Mouse (Mus musculus) MEL (cell line): ENCODE measurements around the gene Kcne2.

Experiments used
- CTCF ChIP-seq, 3 experiments: IDR thresholded peaks in 2 of 3; conservative IDR thresholded peaks in 1 of 3; 2 replicates each; pipeline ENCODE4 v1.5.1; 2011 to 2012; ENCODE audit warnings: low read length in 3 of 3, low read depth in 2 of 3, mild to moderate bottlenecking in 2 of 3, improper control_type of control experiment in 1 of 3, inconsistent platforms in 1 of 3, mixed read lengths in 1 of 3, moderate library complexity in 1 of 3; ENCODE audit not compliant: control insufficient read depth in 1 of 3, insufficient read depth in 1 of 3, poor library complexity in 1 of 3, severe bottlenecking in 1 of 3
- HCFC1 ChIP-seq: IDR thresholded peaks from 2 replicates; pipeline ENCODE4 v1.6.1; 2012; ENCODE audit warnings: low read depth, mild to moderate bottlenecking, inconsistent platforms, low read length, improper control_type of control experiment, moderate library complexity
- KAT2A ChIP-seq: conservative IDR thresholded peaks from 2 replicates; pipeline ENCODE4 v1.6.1; 2012; ENCODE audit warnings: low read depth, low read length, improper control_type of control experiment, inconsistent platforms
- POLR2A ChIP-seq, 2 experiments: IDR thresholded peaks; 2 replicates each; pipeline ENCODE4 v1.6.1; 2011 to 2012; ENCODE audit warnings: low read length in 2 of 2, mild to moderate bottlenecking in 2 of 2, control low read depth in 1 of 2, improper control_type of control experiment in 1 of 2, low read depth in 1 of 2, moderate library complexity in 1 of 2; ENCODE audit not compliant: control insufficient read depth in 1 of 2, insufficient read depth in 1 of 2, poor library complexity in 1 of 2
- TBP ChIP-seq: IDR thresholded peaks from 2 replicates; pipeline ENCODE4 v1.8.0; 2011; ENCODE audit warnings: low read depth, low read length, improper control_type of control experiment
- ZC3H11A ChIP-seq: IDR thresholded peaks from 2 replicates; pipeline ENCODE4 v1.6.1; 2012; ENCODE audit warnings: low read depth, mild to moderate bottlenecking, inconsistent platforms, low read length, improper control_type of control experiment

DNA sequence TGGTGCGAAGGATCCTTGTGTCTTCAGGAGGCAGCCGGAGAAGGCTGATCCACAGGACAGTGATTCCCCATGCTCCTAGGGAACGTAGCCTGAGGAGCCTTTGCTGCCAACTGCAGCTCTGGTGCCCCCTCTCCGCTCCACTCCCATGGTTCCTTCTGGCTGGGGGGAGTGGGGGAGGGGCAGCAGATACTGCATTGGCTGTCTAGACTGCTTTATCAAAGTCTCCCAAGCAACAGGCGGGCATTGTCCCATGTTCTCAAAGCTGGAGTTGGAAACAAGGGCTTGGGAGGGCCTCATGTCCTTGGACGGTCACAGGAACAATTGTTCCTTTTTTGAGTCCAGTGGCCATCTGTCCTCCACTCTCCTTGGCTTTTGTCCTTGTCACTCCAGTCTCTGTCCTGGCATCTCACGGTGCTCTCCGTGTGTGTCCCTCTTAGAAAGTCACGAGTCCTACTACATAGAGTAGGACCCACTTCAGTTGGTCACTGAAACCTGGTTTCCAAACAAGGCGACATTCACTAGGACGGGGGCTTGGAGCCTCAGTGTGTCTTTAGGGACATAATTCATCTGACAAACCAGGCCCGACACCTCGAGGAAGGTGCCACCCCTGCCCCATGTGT lies 54.2 kb downstream of the Kcne2 start:
- TF ChIP-seq POLR2A (IDR thresholded peaks at IDR 0.05; ENCODE audit: control insufficient read depth in 1 of 2, insufficient read depth in 1 of 2, low read depth in 1 of 2, low read length in 2 of 2, poor library complexity in 1 of 2) (no peak), CTCF (IDR thresholded peaks at IDR 0.05 in 2 of 3, conservative IDR thresholded peaks at IDR 0.05 in 1 of 3; ENCODE audit: control insufficient read depth in 1 of 3, insufficient read depth in 1 of 3, low read depth in 2 of 3, low read length in 3 of 3, poor library complexity in 1 of 3, severe bottlenecking in 1 of 3) (no peak), HCFC1 (no peak), ZC3H11A (no peak), KAT2A (no peak), TBP (no peak)
